Mouse (Mus musculus) forebrain, postnatal 0 days (tissue): ENCODE results near the gene Atg4a. TPM values are rescaled to one million over a fixed set of nuclear protein-coding genes. Genes with fewer than 3 reads are reported as not detected.

ENCODE experiments used
- ATAC-seq: fragments of 200-750 bp; cut with Nextera tagmentation; 2 replicates; pipeline ENCODE4 v1.8.0; 2017; ENCODE audit warnings: mild to moderate bottlenecking, moderate library complexity
- DNase-seq: peaks from one replicate; pipeline ENCODE4 v3.0.0-alpha.2; 2015
- H3K27ac ChIP-seq: fragments of 300-500 bp; sonication (generic); 2 replicates; pipeline ENCODE4 v1.5.1; 2014; ENCODE audit warnings: low read depth, mild to moderate bottlenecking, antibody characterized with exemption, low read length, moderate library complexity, mixed read lengths
- H3K27me3 ChIP-seq: fragments of 300-500 bp; sonication (generic); 2 replicates; pipeline ENCODE4 v1.6.1; 2014; ENCODE audit warnings: mild to moderate bottlenecking, low read length, mixed read lengths; ENCODE audit not compliant: insufficient read depth
- H3K36me3 ChIP-seq: fragments of 300-500 bp; sonication (generic); 2 replicates; pipeline ENCODE4 v1.6.1; 2014; ENCODE audit warnings: mild to moderate bottlenecking, moderate library complexity; ENCODE audit not compliant: insufficient read depth
- H3K4me1 ChIP-seq: fragments of 300-500 bp; sonication (generic); 2 replicates; pipeline ENCODE4 v1.6.1; 2014; ENCODE audit warnings: antibody characterized with exemption; ENCODE audit not compliant: insufficient read depth
- H3K4me2 ChIP-seq: fragments of 300-500 bp; sonication (generic); 2 replicates; pipeline ENCODE4 v1.6.1; 2014; ENCODE audit warnings: low read depth, mild to moderate bottlenecking, moderate library complexity
- H3K4me3 ChIP-seq: fragments of 300-500 bp; sonication (generic); 2 replicates; pipeline ENCODE4 v1.5.1; 2014; ENCODE audit warnings: low read depth, low read length, mixed read lengths
- H3K9ac ChIP-seq: fragments of 300-500 bp; sonication (generic); 2 replicates; pipeline ENCODE4 v1.6.1; 2014; ENCODE audit warnings: mild to moderate bottlenecking
- H3K9me3 ChIP-seq: fragments of 300-500 bp; sonication (generic); 2 replicates; pipeline ENCODE4 v1.6.1; 2016; ENCODE audit warnings: low read length
- CTCF ChIP-seq: sonication (generic); IDR thresholded peaks from 2 replicates; pipeline ENCODE4 v1.5.1; 2016; ENCODE audit warnings: antibody characterized with exemption, control low read depth, low read depth
- WGBS: fragments of 180-500 bp; shearing (Covaris S2); extraction: QIAGEN DNeasy Blood & Tissue Kit; methylation state at CpG from one replicate; pipeline ENCODE4 v1.1.7; 2014; 5-methylcytosine and 5-hydroxymethylcytosine counted together
- polyA plus RNA-seq: library from polyadenylated mRNA; unstranded; fragments of >200 nt; fragmentation: Nextera tagmentation; extraction: Ambion mirVana; gene quantifications from 2 replicates; pipeline ENCODE4 v1.2.1, GENCODE M21; 2015
- total RNA-seq: library from RNA; depleted of rRNA; stranded (reverse); fragments of >200 nt; gene quantifications from 2 replicates; pipeline ENCODE4 v1.2.3, GENCODE M21; 2014

Gene Atg4a
- total and polyA plus RNA-seq, 2 experiments from 2014 or later: 9.8 to 17.8 TPM

DNA sequence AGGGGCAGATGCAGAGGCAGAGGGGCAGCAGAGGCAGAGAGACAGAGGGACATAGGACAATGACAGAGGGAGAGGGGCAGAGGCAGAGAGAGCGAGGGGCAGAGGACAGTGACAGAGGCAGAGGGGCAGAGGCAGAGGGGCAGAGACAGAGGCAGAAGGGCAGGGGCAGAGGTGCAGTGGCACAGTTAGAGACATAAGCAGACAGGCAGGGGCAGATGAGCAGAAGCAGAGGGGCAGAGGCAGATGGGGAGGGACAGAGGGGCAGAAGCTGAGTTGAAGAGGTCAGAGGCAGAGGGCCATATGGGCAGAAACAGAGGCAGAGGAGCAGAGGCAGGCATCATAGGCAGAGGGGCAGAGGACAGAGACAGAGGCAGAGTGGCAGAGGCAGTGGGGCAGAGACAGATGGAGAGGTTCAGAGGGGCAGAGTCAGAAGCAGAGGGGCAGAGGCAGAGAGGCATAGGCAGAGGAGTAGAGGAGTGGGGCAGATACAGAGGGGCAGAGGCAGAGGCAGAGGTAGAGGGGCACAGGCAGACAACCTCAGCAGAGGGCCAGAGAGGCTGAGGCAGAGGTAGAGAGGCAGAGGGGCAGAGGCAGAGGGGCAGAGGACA, 40.3 kb downstream of the Atg4a start:
- H3K4me1 ChIP-seq: no peaks in the 10 kb centered on the region
- H3K9me3 ChIP-seq: no peaks in the 10 kb centered on the region
- H3K27ac ChIP-seq: no peak overlapping the region
- no peak for TF ChIP-seq CTCF
- H3K4me2 ChIP-seq: no peak overlapping the region
- no peaks in the 10 kb centered on the region; the same call in 1 of the 2 replicates for H3K36me3 ChIP-seq
- H3K9ac ChIP-seq: no peak overlapping the region
- no peaks in the 10 kb centered on the region for H3K27me3 ChIP-seq
- no peak overlapping the region for H3K4me3 ChIP-seq
- peak; percentile 27; the same call in 1 of the 2 replicates for ATAC-seq
- WGBS: 85% methylated on average over 1 of the region's 1 CpGs
- DNase-seq: no peak

DNA sequence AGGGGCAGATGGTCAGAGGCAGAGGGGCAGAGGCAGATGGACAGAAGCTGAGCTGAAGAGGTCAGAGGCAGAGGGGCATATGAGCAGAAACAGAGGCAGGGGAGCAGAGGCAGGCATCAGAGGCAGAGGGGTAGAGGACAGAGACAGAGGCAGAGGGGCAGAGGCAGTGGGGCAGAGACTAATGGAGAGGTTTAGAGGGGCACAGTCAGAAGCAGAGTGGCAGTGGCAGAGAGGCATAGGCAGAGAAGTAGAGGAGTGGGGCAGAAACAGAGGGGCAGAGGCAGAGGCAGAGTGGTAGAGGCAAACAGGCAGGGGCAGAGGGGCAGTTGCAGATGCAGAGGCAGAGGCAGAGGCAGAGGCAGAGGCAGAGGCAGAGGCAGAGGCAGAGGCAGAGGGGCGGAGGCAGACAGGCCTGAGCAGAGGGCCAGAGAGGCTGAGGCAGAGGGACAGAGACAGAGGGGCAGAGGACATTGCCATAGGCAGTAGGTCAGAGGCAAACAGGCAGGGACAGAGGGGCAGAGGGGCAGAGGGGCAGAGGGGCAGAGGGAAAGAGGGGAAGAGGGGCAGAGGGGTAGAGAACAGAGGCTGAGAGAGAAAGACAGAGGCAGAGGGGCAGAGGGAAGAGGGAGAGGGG, 41.3 kb downstream of the Atg4a start:
- Histone ChIP-seq H3K36me3 (no peaks in the 10 kb centered on the region; the same call in 1 of the 2 replicates), H3K4me1 (no peaks in the 10 kb centered on the region), H3K9me3 (no peaks in the 10 kb centered on the region), H3K4me3 (no peak overlapping the region), H3K27me3 (no peaks in the 10 kb centered on the region), H3K4me2 (no peak overlapping the region), H3K9ac (no peak overlapping the region), H3K27ac (no peak overlapping the region)
- DNase-seq (no peak), ATAC-seq (no peak)
- WGBS: 67% methylated on average over 1 of the region's 1 CpGs
- TF ChIP-seq CTCF: no peak

- ATAC-seq: no peak
- no peaks in the 10 kb centered on the region; the same call in 1 of the 2 replicates for H3K36me3 ChIP-seq
- H3K4me1 ChIP-seq: no peaks in the 10 kb centered on the region
- no peak overlapping the region for H3K9ac ChIP-seq
- H3K27me3 ChIP-seq: no peaks in the 10 kb centered on the region
- H3K9me3 ChIP-seq: no peaks in the 10 kb centered on the region
- H3K27ac ChIP-seq: no peak overlapping the region
- H3K4me3 ChIP-seq: no peak overlapping the region
- no peak for DNase-seq
- no peak overlapping the region for H3K4me2 ChIP-seq
- no peak for TF ChIP-seq CTCF
Measured at GRCm38 (mm10) chrX:140998885-140999284, 42.2 kb downstream of the Atg4a start.

DNA sequence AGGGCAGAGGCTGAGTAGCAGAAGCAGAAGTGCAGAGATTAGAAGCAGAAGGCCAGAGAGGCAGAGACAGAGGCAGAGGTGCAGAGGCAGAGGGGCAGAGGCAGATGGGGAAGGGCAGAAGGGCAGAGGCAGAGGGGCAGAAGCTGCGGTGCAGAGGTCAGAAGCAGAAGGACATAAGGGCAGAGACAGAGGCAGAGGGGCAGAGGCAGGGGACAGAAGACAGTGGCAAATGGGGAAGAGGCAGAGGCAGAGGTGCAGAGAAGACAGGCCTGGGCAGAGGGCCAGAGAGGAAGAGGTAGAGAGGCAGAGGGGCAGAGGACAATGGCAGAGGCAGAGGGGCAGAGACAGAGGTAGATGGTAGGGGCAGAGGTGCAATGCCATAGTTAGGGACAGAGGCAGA, 193.0 kb downstream of the Atg4a start:
- 78% methylated on average over 1 of the region's 1 CpGs for WGBS

GRCm38 (mm10) chrX:141150290-141150689, 193.6 kb downstream of the Atg4a start:
- no peak overlapping the region for H3K9ac ChIP-seq
- H3K27ac ChIP-seq: no peak overlapping the region
- H3K4me3 ChIP-seq: no peak overlapping the region
- no peaks in the 10 kb centered on the region for H3K27me3 ChIP-seq
- H3K4me2 ChIP-seq: no peak overlapping the region
- no peak for DNase-seq
- no peaks in the 10 kb centered on the region for H3K9me3 ChIP-seq
- ATAC-seq: peak; percentile 32
- H3K36me3 ChIP-seq: no peaks in the 10 kb centered on the region
- TF ChIP-seq CTCF: no peak
- H3K4me1 ChIP-seq: no peaks in the 10 kb centered on the region

More for the DNA sequence above, 193.0 kb downstream of the Atg4a start:
- ATAC-seq: no peak
- no peaks in the 10 kb centered on the region for H3K4me1 ChIP-seq
- no peaks in the 10 kb centered on the region for H3K36me3 ChIP-seq
- no peaks in the 10 kb centered on the region for H3K27me3 ChIP-seq
- no peak overlapping the region for H3K4me3 ChIP-seq
- no peak overlapping the region for H3K27ac ChIP-seq
- H3K9ac ChIP-seq: no peak overlapping the region
- TF ChIP-seq CTCF: no peak
- H3K4me2 ChIP-seq: no peak overlapping the region
- no peak for DNase-seq
- H3K9me3 ChIP-seq: no peaks in the 10 kb centered on the region

- DNase-seq: no peak
- no peaks in the 10 kb centered on the region for H3K4me1 ChIP-seq
- H3K9ac ChIP-seq: no peak overlapping the region
- H3K36me3 ChIP-seq: no peaks in the 10 kb centered on the region
- H3K27ac ChIP-seq: no peak overlapping the region
- no peak for TF ChIP-seq CTCF
- no peaks in the 10 kb centered on the region for H3K27me3 ChIP-seq
- no peak overlapping the region for H3K4me3 ChIP-seq
- H3K4me2 ChIP-seq: no peak overlapping the region
- no peak for ATAC-seq
- no peaks in the 10 kb centered on the region for H3K9me3 ChIP-seq
Measured at GRCm38 (mm10) chrX:141151182-141151581, 194.5 kb downstream of the Atg4a start.

- Histone ChIP-seq H3K36me3 (no peaks in the 10 kb centered on the region), H3K27me3 (no peaks in the 10 kb centered on the region), H3K9me3 (no peaks in the 10 kb centered on the region), H3K9ac (no peak overlapping the region), H3K4me1 (no peaks in the 10 kb centered on the region), H3K4me2 (no peak overlapping the region), H3K4me3 (no peak overlapping the region), H3K27ac (no peak overlapping the region)
- TF ChIP-seq CTCF: peak; percentile 51
- peak; percentile 17 for DNase-seq
- 25% methylated on average over 2 of the region's 2 CpGs for WGBS
- ATAC-seq: peak; percentile 50; the same call in 1 of the 2 replicates
Measured at GRCm38 (mm10) chrX:141156696-141157095, 200.0 kb downstream of the Atg4a start.
